Mouse (Mus musculus): ENCODE data around the gene Hpse2. TPM values are rescaled to one million over a fixed set of nuclear protein-coding genes. Genes with fewer than 3 reads are reported as not detected.

Gene Hpse2
- total and polyA plus RNA-seq, 2 experiments from 2014 or later, result 0.19 to 0.26 TPM

GRCm38 (mm10) chr19:42876563-42876962 is 511.6 kb downstream of the Hpse2 start:
- 57% methylated on average over 4 of the region's 4 CpGs for WGBS
- no peak for ATAC-seq
- Histone ChIP-seq H3K4me2 (ENCODE audit: low read depth, low read length) (no peak overlapping the region), H3K27ac (no peak overlapping the region), H3K4me3 (ENCODE audit: low read length) (no peak overlapping the region), H3K27me3 (ENCODE audit: insufficient read depth, low read length) (no peaks in the 10 kb centered on the region), H3K9me3 (ENCODE audit: low read length) (no peaks in the 10 kb centered on the region), H3K36me3 (ENCODE audit: insufficient read depth, low read length) (no peaks in the 10 kb centered on the region), H3K9ac (replicated peaks; ENCODE audit: low read length) (no peak overlapping the region), H3K4me1 (ENCODE audit: insufficient read depth, low read length) (no peaks in the 10 kb centered on the region)
- no peak for TF ChIP-seq CTCF (IDR thresholded peaks at IDR 0.05; ENCODE audit: low read depth)
- no peak for DNase-seq (ENCODE audit: low spot score)

GRCm38 (mm10) chr19:42869663-42870530 is 518.3 kb downstream of the Hpse2 start:
- H3K4me3 ChIP-seq (ENCODE audit: low read length), result no peak overlapping the region
- 81% methylated on average over 8 of the region's 8 CpGs for WGBS
- ATAC-seq, result no peak
- H3K36me3 ChIP-seq (ENCODE audit: insufficient read depth, low read length), result no peaks in the 10 kb centered on the region
- no peaks in the 10 kb centered on the region for H3K9me3 ChIP-seq (ENCODE audit: low read length)
- H3K9ac ChIP-seq (replicated peaks; ENCODE audit: low read length), result no peak overlapping the region
- no peak for DNase-seq (ENCODE audit: low spot score)
- H3K4me2 ChIP-seq (ENCODE audit: low read depth, low read length), result no peak overlapping the region
- H3K27me3 ChIP-seq (ENCODE audit: insufficient read depth, low read length), result no peaks in the 10 kb centered on the region
- H3K27ac ChIP-seq, result no peak overlapping the region
- no peak for TF ChIP-seq CTCF (IDR thresholded peaks at IDR 0.05; ENCODE audit: low read depth)
- H3K4me1 ChIP-seq (ENCODE audit: insufficient read depth, low read length), result no peaks in the 10 kb centered on the region

- Histone ChIP-seq H3K36me3 (ENCODE audit: insufficient read depth, low read length) (no peaks in the 10 kb centered on the region), H3K27me3 (ENCODE audit: insufficient read depth, low read length) (no peaks in the 10 kb centered on the region), H3K4me3 (ENCODE audit: low read length) (no peak overlapping the region), H3K27ac (no peak overlapping the region), H3K4me1 (ENCODE audit: insufficient read depth, low read length) (no peaks in the 10 kb centered on the region), H3K4me2 (ENCODE audit: low read depth, low read length) (no peak overlapping the region), H3K9ac (replicated peaks; ENCODE audit: low read length) (no peak overlapping the region), H3K9me3 (ENCODE audit: low read length) (no peaks in the 10 kb centered on the region)
- WGBS, result 53% methylated on average over 3 of the region's 3 CpGs
- DNase-seq (ENCODE audit: low spot score) (no peak), ATAC-seq (no peak)
- TF ChIP-seq CTCF (IDR thresholded peaks at IDR 0.05; ENCODE audit: low read depth), result no peak
Measured at GRCm38 (mm10) chr19:42868958-42869662, 519.0 kb downstream of the Hpse2 start.

DNA sequence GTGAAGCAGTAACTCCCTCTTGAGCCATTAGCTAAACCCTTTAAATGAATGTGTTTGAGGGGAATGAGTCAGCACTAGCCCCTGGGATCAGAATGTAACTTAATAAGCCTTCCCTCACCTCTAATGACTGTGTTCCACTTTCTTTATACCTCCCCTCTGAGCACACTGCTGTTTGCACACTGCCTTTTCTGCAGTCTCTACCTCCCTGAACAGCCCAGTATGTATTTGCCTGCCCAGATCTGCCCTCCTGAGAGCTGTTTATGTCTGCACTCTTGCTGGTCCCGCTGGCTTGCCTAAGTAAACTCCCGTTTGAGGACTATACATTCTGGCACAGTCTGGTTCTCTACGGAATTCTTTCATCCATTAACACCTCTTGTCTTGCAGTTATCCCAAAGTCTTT is 525.1 kb downstream of the Hpse2 start:
- Histone ChIP-seq H3K4me3 (ENCODE audit: low read length) (no peak overlapping the region), H3K36me3 (ENCODE audit: insufficient read depth, low read length) (no peaks in the 10 kb centered on the region), H3K9me3 (ENCODE audit: low read length) (no peaks in the 10 kb centered on the region), H3K4me2 (ENCODE audit: low read depth, low read length) (no peak overlapping the region), H3K27me3 (ENCODE audit: insufficient read depth, low read length) (no peaks in the 10 kb centered on the region), H3K4me1 (ENCODE audit: insufficient read depth, low read length) (no peaks in the 10 kb centered on the region), H3K9ac (replicated peaks; ENCODE audit: low read length) (no peak overlapping the region), H3K27ac (no peak overlapping the region)
- WGBS, result 68% methylated on average over 3 of the region's 3 CpGs
- ATAC-seq, result no peak
- TF ChIP-seq CTCF (IDR thresholded peaks at IDR 0.05; ENCODE audit: low read depth), result no peak
- DNase-seq (ENCODE audit: low spot score), result no peak

- H3K9me3 ChIP-seq (ENCODE audit: low read length), result no peaks in the 10 kb centered on the region
- ATAC-seq (no peak), DNase-seq (ENCODE audit: low spot score) (no peak)
- H3K27me3 ChIP-seq (ENCODE audit: insufficient read depth, low read length), result no peaks in the 10 kb centered on the region
- 92% methylated on average over 5 of the region's 5 CpGs for WGBS
- no peak overlapping the region for H3K27ac ChIP-seq
- H3K4me1 ChIP-seq (ENCODE audit: insufficient read depth, low read length), result no peaks in the 10 kb centered on the region
- no peak overlapping the region for H3K9ac ChIP-seq (replicated peaks; ENCODE audit: low read length)
- no peak for TF ChIP-seq CTCF (IDR thresholded peaks at IDR 0.05; ENCODE audit: low read depth)
- no peaks in the 10 kb centered on the region for H3K36me3 ChIP-seq (ENCODE audit: insufficient read depth, low read length)
- H3K4me2 ChIP-seq (ENCODE audit: low read depth, low read length), result no peak overlapping the region
- no peak overlapping the region for H3K4me3 ChIP-seq (ENCODE audit: low read length)
Measured at GRCm38 (mm10) chr19:42857096-42857495, 531.1 kb downstream of the Hpse2 start.

- TF ChIP-seq CTCF (IDR thresholded peaks at IDR 0.05; ENCODE audit: low read depth), result no peak
- no peak overlapping the region for H3K27ac ChIP-seq
- no peaks in the 10 kb centered on the region for H3K4me1 ChIP-seq (ENCODE audit: insufficient read depth, low read length)
- no peak overlapping the region for H3K4me3 ChIP-seq (ENCODE audit: low read length)
- no peak overlapping the region for H3K4me2 ChIP-seq (ENCODE audit: low read depth, low read length)
- H3K27me3 ChIP-seq (ENCODE audit: insufficient read depth, low read length), result no peaks in the 10 kb centered on the region
- H3K9ac ChIP-seq (replicated peaks; ENCODE audit: low read length), result no peak overlapping the region
- H3K9me3 ChIP-seq (ENCODE audit: low read length), result no peaks in the 10 kb centered on the region
- 89% methylated on average over 4 of the region's 4 CpGs for WGBS
- no peak for DNase-seq (ENCODE audit: low spot score)
- no peaks in the 10 kb centered on the region for H3K36me3 ChIP-seq (ENCODE audit: insufficient read depth, low read length)
- ATAC-seq, result no peak
Measured at GRCm38 (mm10) chr19:42855649-42856048, 532.5 kb downstream of the Hpse2 start.

GRCm38 (mm10) chr19:42850444-42850843 is 537.7 kb downstream of the Hpse2 start:
- DNase-seq (ENCODE audit: low spot score), result no peak
- 72% methylated on average over 5 of the region's 5 CpGs for WGBS
- H3K4me2 ChIP-seq (ENCODE audit: low read depth, low read length), result no peak overlapping the region

More at GRCm38 (mm10) chr19:42850444-42850843, 537.7 kb downstream of the Hpse2 start:
- no peak overlapping the region for H3K4me3 ChIP-seq (ENCODE audit: low read length)
- H3K9me3 ChIP-seq (ENCODE audit: low read length), result no peaks in the 10 kb centered on the region
- no peak overlapping the region for H3K9ac ChIP-seq (replicated peaks; ENCODE audit: low read length)
- no peaks in the 10 kb centered on the region for H3K4me1 ChIP-seq (ENCODE audit: insufficient read depth, low read length)
- ATAC-seq, result no peak
- no peaks in the 10 kb centered on the region for H3K27me3 ChIP-seq (ENCODE audit: insufficient read depth, low read length)
- TF ChIP-seq CTCF (IDR thresholded peaks at IDR 0.05; ENCODE audit: low read depth), result no peak
- H3K27ac ChIP-seq, result no peak overlapping the region
- H3K36me3 ChIP-seq (ENCODE audit: insufficient read depth, low read length), result no peaks in the 10 kb centered on the region
